Mouse (Mus musculus): Measurements from ENCODE around the gene Qrsl1. TPM values are rescaled to one million over a fixed set of nuclear protein-coding genes. Genes with fewer than 3 reads are reported as not detected.

The Qrsl1 gene
- polyA plus RNA-seq, 1 experiment from 2014 or later: 12.0 TPM

GRCm38 (mm10) chr10:43910032-43910872, 8.7 kb upstream of the Qrsl1 start:
- no peak for TF ChIP-seq CTCF (IDR thresholded peaks at IDR 0.05; ENCODE audit: low read depth)
- Histone ChIP-seq H3K27me3 (replicated peaks; ENCODE audit: control insufficient read depth, insufficient read depth, low read length) (no peaks in the 10 kb centered on the region), H3K9ac (ENCODE audit: low read depth, low read length) (no peak overlapping the region), H3K4me3 (ENCODE audit: low read depth, low read length) (no peak overlapping the region), H3K4me2 (replicated peaks; ENCODE audit: low read depth) (no peak overlapping the region), H3K9me3 (ENCODE audit: control insufficient read depth) (no peaks in the 10 kb centered on the region), H3K4me1 (replicated peaks; ENCODE audit: control insufficient read depth, insufficient read depth, low read length) (no peaks in the 10 kb centered on the region), H3K27ac (ENCODE audit: low read depth, low read length) (no peak overlapping the region), H3K36me3 (ENCODE audit: control insufficient read depth, insufficient read depth) (peaks cover 7% of the 10 kb centered on the region; the same call in 1 of the 2 replicates)
- ATAC-seq: no peak
- WGBS: 73% methylated on average over 12 of the region's 12 CpGs

DNA sequence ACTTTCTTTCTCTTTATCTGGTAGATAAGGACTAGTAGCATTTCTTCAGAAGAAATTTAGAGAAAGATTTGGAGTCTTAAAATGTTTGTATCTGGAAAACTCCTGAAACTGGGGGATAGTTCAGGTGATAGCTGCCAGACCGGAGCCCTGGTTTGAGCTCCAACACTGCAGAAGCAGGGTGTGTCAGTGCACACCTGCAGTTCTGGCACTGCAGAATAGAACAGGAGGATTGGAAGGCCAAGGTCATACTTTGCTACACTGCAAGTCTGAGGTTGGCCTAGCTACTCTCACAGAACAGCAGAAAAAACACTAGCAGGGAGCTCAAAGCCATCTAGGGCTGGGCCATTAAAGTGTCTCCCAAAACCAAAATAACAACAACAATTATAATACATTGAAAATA, 3.0 kb upstream of the Qrsl1 start:
- TF ChIP-seq CTCF (IDR thresholded peaks at IDR 0.05; ENCODE audit: low read depth): no peak
- H3K27me3 ChIP-seq (replicated peaks; ENCODE audit: control insufficient read depth, insufficient read depth, low read length): no peaks in the 10 kb centered on the region

DNA sequence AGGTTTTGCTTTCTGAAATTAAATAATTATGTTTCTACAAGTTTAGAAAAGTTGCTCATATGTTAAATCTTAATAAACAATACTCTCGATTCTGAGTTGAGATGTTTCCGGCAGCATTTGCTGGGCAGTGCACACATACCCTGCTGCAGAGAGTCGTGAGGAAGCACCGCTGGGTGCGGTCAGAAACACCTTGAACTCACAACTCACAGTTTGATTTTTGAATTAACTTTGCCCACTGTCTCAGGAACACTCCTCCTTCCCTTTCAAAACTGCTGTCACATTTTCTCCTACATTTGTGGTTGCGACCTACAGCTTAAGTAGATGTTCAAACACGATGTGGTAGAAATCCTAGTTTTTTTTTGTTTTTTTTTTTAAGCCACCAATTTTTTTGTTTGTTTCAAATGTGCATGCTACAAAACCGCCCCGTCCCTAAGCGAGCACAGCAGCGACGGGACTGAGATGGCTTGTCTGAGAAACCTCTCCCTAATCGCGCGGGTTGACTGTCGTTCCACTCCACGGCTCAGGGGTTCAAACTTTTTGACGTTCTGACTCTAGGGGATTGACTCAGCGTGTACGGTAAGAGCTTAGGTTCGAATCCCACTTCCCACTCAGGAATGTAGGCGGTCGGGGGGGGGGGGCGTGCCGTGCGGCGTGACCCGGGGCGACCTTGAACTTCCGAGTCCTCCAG, 518 bp downstream of the Qrsl1 start:
- Histone ChIP-seq H3K4me2 (replicated peaks; ENCODE audit: low read depth) (peak overlapping the region; percentile 66), H3K4me1 (replicated peaks; ENCODE audit: control insufficient read depth, insufficient read depth, low read length) (no peaks in the 10 kb centered on the region; the same call in 1 of the 2 replicates), H3K36me3 (ENCODE audit: control insufficient read depth, insufficient read depth) (no peaks in the 10 kb centered on the region), H3K4me3 (ENCODE audit: low read depth, low read length) (peak overlapping the region; percentile 76), H3K27ac (ENCODE audit: low read depth, low read length) (peak overlapping the region; percentile 67; the same call in 1 of the 2 replicates), H3K27me3 (replicated peaks; ENCODE audit: control insufficient read depth, insufficient read depth, low read length) (no peaks in the 10 kb centered on the region), H3K9ac (ENCODE audit: low read depth, low read length) (peak overlapping the region; percentile 59), H3K9me3 (ENCODE audit: control insufficient read depth) (no peaks in the 10 kb centered on the region)
- 3% methylated on average over 26 of the region's 30 CpGs for WGBS
- no peak; the same call in 1 of the 2 replicates for ATAC-seq
- peak; percentile 1; the same call in 1 of the 2 replicates for TF ChIP-seq CTCF (IDR thresholded peaks at IDR 0.05; ENCODE audit: low read depth)

More for the DNA sequence above, 3.0 kb upstream of the Qrsl1 start:
- Histone ChIP-seq H3K4me2 (replicated peaks; ENCODE audit: low read depth) (no peak overlapping the region), H3K9me3 (ENCODE audit: control insufficient read depth) (no peaks in the 10 kb centered on the region), H3K9ac (ENCODE audit: low read depth, low read length) (no peak overlapping the region), H3K36me3 (ENCODE audit: control insufficient read depth, insufficient read depth) (no peaks in the 10 kb centered on the region), H3K4me1 (replicated peaks; ENCODE audit: control insufficient read depth, insufficient read depth, low read length) (no peaks in the 10 kb centered on the region; the same call in 1 of the 2 replicates), H3K27ac (ENCODE audit: low read depth, low read length) (no peak overlapping the region), H3K4me3 (ENCODE audit: low read depth, low read length) (no peak overlapping the region)
- no peak for ATAC-seq
- WGBS: 49% methylated on average over 1 of the region's 1 CpGs

GRCm38 (mm10) chr10:43898276-43898675, 3.3 kb downstream of the Qrsl1 start:
- ATAC-seq: no peak
- no peak overlapping the region for H3K4me3 ChIP-seq (ENCODE audit: low read depth, low read length)
- H3K4me1 ChIP-seq (replicated peaks; ENCODE audit: control insufficient read depth, insufficient read depth, low read length): no peaks in the 10 kb centered on the region; the same call in 1 of the 2 replicates
- WGBS: 93% methylated on average over 7 of the region's 7 CpGs
- H3K4me2 ChIP-seq (replicated peaks; ENCODE audit: low read depth): no peak overlapping the region
- TF ChIP-seq CTCF (IDR thresholded peaks at IDR 0.05; ENCODE audit: low read depth): no peak
- no peak overlapping the region for H3K9ac ChIP-seq (ENCODE audit: low read depth, low read length)
- no peaks in the 10 kb centered on the region for H3K9me3 ChIP-seq (ENCODE audit: control insufficient read depth)
- no peak overlapping the region for H3K27ac ChIP-seq (ENCODE audit: low read depth, low read length)
- H3K27me3 ChIP-seq (replicated peaks; ENCODE audit: control insufficient read depth, insufficient read depth, low read length): no peaks in the 10 kb centered on the region
- peaks cover 6% of the 10 kb centered on the region for H3K36me3 ChIP-seq (ENCODE audit: control insufficient read depth, insufficient read depth)

GRCm38 (mm10) chr10:43896065-43896464, 5.5 kb downstream of the Qrsl1 start:
- Histone ChIP-seq H3K27me3 (replicated peaks; ENCODE audit: control insufficient read depth, insufficient read depth, low read length) (no peaks in the 10 kb centered on the region), H3K4me2 (replicated peaks; ENCODE audit: low read depth) (no peak overlapping the region), H3K36me3 (ENCODE audit: control insufficient read depth, insufficient read depth) (peaks cover 18% of the 10 kb centered on the region), H3K9ac (ENCODE audit: low read depth, low read length) (no peak overlapping the region), H3K27ac (ENCODE audit: low read depth, low read length) (no peak overlapping the region), H3K4me1 (replicated peaks; ENCODE audit: control insufficient read depth, insufficient read depth, low read length) (no peaks in the 10 kb centered on the region), H3K9me3 (ENCODE audit: control insufficient read depth) (no peaks in the 10 kb centered on the region), H3K4me3 (ENCODE audit: low read depth, low read length) (no peak overlapping the region)
- no peak for TF ChIP-seq CTCF (IDR thresholded peaks at IDR 0.05; ENCODE audit: low read depth)
- 71% methylated on average over 8 of the region's 8 CpGs for WGBS
- 0 out of 2 replicates have a peak, but pooled peaks have one; percentile 16 for ATAC-seq

DNA sequence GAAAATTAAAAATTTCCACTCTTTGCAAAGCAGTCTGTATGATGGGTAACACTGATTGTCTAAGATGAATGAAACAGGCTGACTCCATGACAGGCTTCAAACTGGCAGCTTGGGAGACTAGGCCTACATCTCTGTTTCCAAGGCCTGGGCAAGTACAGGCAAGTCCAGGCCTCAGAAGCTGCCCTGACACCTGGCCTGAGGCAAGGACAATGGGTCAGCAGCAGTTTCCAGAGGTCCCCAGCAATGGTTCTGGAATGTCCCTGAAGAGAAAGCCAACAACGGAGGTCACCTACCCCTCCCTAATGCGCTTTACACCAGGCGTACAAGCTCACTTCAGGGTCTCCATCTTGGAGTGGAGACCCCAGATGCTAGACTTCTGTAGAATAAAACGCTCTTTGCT, 8.6 kb downstream of the Qrsl1 start:
- ATAC-seq: no peak
- no peak overlapping the region for H3K9ac ChIP-seq (ENCODE audit: low read depth, low read length)
- H3K9me3 ChIP-seq (ENCODE audit: control insufficient read depth): no peaks in the 10 kb centered on the region
- no peak overlapping the region for H3K4me2 ChIP-seq (replicated peaks; ENCODE audit: low read depth)
- WGBS: 97% methylated on average over 4 of the region's 4 CpGs
- H3K4me1 ChIP-seq (replicated peaks; ENCODE audit: control insufficient read depth, insufficient read depth, low read length): no peaks in the 10 kb centered on the region
- H3K36me3 ChIP-seq (ENCODE audit: control insufficient read depth, insufficient read depth): peaks cover 28% of the 10 kb centered on the region
- H3K4me3 ChIP-seq (ENCODE audit: low read depth, low read length): no peak overlapping the region
- no peak overlapping the region for H3K27ac ChIP-seq (ENCODE audit: low read depth, low read length)
- no peak for TF ChIP-seq CTCF (IDR thresholded peaks at IDR 0.05; ENCODE audit: low read depth)
- no peaks in the 10 kb centered on the region for H3K27me3 ChIP-seq (replicated peaks; ENCODE audit: control insufficient read depth, insufficient read depth, low read length)

Data from intestine, postnatal 0 days (tissue).